Mouse (Mus musculus): ENCODE data around the gene Ubqln1. TPM values are rescaled to one million over a fixed set of nuclear protein-coding genes. Genes with fewer than 3 reads are reported as not detected.
A peak's percentile ranks its signal among the peaks of the same experiment; 100 is the strongest.

Ubqln1 gene
- polyA plus RNA-seq, 1 experiment from 2014 or later, result 44.2 TPM

GRCm38 (mm10) chr13:58232611-58233010 is 17.2 kb upstream of the Ubqln1 start:
- no peak overlapping the region for H3K4me3 ChIP-seq (ENCODE audit: low read depth, low read length)
- no peaks in the 10 kb centered on the region for H3K4me1 ChIP-seq (ENCODE audit: insufficient read depth)
- no peak overlapping the region for H3K4me2 ChIP-seq (ENCODE audit: low read depth, low read length)
- TF ChIP-seq EP300 (IDR thresholded peaks at IDR 0.05; ENCODE audit: low read depth) (no peak), CTCF (IDR thresholded peaks at IDR 0.05; ENCODE audit: low read depth) (peak; percentile 75)
- H3K27me3 ChIP-seq (ENCODE audit: insufficient read depth, low read length), result no peaks in the 10 kb centered on the region
- ATAC-seq, result peak; percentile 72
- H3K27ac ChIP-seq (ENCODE audit: low read depth), result no peak overlapping the region
- no peak overlapping the region for H3K9ac ChIP-seq (replicated peaks)
- WGBS (ENCODE audit: insufficient replicate concordance), result 41% methylated on average over 5 of the region's 5 CpGs
- H3K9me3 ChIP-seq (ENCODE audit: low read length), result no peaks in the 10 kb centered on the region
- no peaks in the 10 kb centered on the region for H3K36me3 ChIP-seq (replicated peaks; ENCODE audit: insufficient read depth, low read length)
- DNase-seq, result peak; percentile 52

DNA sequence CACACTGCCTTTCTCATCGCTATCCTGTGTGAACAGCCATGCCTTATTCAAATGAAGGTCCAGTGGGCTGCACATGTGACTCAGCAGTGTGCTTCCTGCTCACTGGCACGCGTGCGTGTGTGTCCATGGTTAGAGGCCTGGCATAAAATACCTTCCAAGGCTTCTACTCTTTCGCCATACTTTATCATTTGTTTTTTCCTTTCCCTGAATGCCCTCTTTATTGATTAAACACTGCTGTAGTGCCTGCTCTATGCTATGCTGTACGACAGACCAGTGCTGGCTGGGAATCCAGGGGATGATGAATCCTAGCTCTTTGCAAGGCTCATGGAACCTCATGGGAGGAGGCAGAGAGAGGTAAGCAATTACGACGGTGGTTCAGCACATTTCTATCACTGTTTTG is 16.6 kb upstream of the Ubqln1 start:
- 71% methylated on average over 8 of the region's 8 CpGs for WGBS (ENCODE audit: insufficient replicate concordance)
- Histone ChIP-seq H3K4me3 (ENCODE audit: low read depth, low read length) (no peak overlapping the region), H3K27ac (ENCODE audit: low read depth) (no peak overlapping the region), H3K4me2 (ENCODE audit: low read depth, low read length) (no peak overlapping the region), H3K36me3 (replicated peaks; ENCODE audit: insufficient read depth, low read length) (no peaks in the 10 kb centered on the region), H3K9ac (replicated peaks) (no peak overlapping the region), H3K9me3 (ENCODE audit: low read length) (no peaks in the 10 kb centered on the region), H3K4me1 (ENCODE audit: insufficient read depth) (no peaks in the 10 kb centered on the region), H3K27me3 (ENCODE audit: insufficient read depth, low read length) (no peaks in the 10 kb centered on the region)
- TF ChIP-seq EP300 (IDR thresholded peaks at IDR 0.05; ENCODE audit: low read depth) (no peak), CTCF (IDR thresholded peaks at IDR 0.05; ENCODE audit: low read depth) (no peak)
- no peak for DNase-seq
- peak; percentile 55 for ATAC-seq

DNA sequence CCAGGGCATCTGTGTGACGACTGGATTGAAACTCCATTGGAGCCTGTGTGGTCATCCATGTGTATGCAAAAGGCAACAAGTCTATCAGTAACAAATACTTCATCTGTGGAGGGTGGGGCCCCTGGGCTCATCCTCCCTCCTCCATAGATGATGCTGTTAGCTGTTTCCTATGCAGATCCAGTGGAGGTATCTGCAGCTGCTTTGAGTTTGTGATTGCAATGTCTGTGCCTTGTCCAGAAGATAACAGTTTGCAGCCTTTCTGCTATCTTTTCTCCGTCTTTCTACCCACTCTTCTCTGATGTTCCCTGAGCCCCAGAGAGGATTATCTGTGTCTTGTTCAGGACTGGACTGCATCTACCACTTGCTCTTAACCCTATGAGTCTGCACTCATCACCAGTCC is 13.2 kb upstream of the Ubqln1 start:
- H3K9me3 ChIP-seq (ENCODE audit: low read length), result no peaks in the 10 kb centered on the region
- TF ChIP-seq CTCF (IDR thresholded peaks at IDR 0.05; ENCODE audit: low read depth) (no peak), EP300 (IDR thresholded peaks at IDR 0.05; ENCODE audit: low read depth) (no peak)
- no peaks in the 10 kb centered on the region for H3K4me1 ChIP-seq (ENCODE audit: insufficient read depth)
- no peak overlapping the region for H3K4me2 ChIP-seq (ENCODE audit: low read depth, low read length)
- no peaks in the 10 kb centered on the region for H3K27me3 ChIP-seq (ENCODE audit: insufficient read depth, low read length)
- no peak overlapping the region for H3K4me3 ChIP-seq (ENCODE audit: low read depth, low read length)
- H3K27ac ChIP-seq (ENCODE audit: low read depth), result no peak overlapping the region
- WGBS (ENCODE audit: insufficient replicate concordance), result 52% methylated on average over 2 of the region's 2 CpGs
- no peaks in the 10 kb centered on the region for H3K36me3 ChIP-seq (replicated peaks; ENCODE audit: insufficient read depth, low read length)
- ATAC-seq, result no peak
- H3K9ac ChIP-seq (replicated peaks), result no peak overlapping the region
- DNase-seq, result no peak

DNA sequence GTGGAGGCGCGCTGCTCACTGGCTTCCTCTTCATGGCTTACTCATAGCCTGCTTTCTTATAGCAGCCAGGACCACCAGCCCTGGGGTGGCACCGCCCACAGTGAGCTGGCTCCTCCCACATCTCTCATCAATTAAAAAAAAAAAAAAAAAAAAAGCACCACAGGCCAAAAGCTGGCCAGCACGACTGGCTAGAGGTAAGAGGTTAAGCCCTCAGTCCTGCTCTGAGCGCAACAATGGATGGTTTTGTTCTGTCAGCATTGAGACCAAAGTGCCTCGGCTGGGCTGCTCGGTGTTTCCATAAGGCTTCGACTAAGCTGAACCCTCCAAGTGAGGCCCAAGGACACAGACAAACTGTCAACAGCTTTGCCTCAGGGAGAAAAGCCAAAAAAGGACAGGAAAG is 10.2 kb upstream of the Ubqln1 start:
- H3K4me3 ChIP-seq (ENCODE audit: low read depth, low read length), result no peak overlapping the region
- no peak overlapping the region for H3K4me2 ChIP-seq (ENCODE audit: low read depth, low read length)
- no peak overlapping the region for H3K27ac ChIP-seq (ENCODE audit: low read depth)
- ATAC-seq (no peak), DNase-seq (no peak)
- H3K27me3 ChIP-seq (ENCODE audit: insufficient read depth, low read length), result no peaks in the 10 kb centered on the region
- H3K4me1 ChIP-seq (ENCODE audit: insufficient read depth), result no peaks in the 10 kb centered on the region
- WGBS (ENCODE audit: insufficient replicate concordance), result 82% methylated on average over 8 of the region's 8 CpGs
- TF ChIP-seq CTCF (IDR thresholded peaks at IDR 0.05; ENCODE audit: low read depth) (no peak), EP300 (IDR thresholded peaks at IDR 0.05; ENCODE audit: low read depth) (no peak)
- H3K36me3 ChIP-seq (replicated peaks; ENCODE audit: insufficient read depth, low read length), result no peaks in the 10 kb centered on the region
- no peaks in the 10 kb centered on the region for H3K9me3 ChIP-seq (ENCODE audit: low read length)
- H3K9ac ChIP-seq (replicated peaks), result no peak overlapping the region

DNA sequence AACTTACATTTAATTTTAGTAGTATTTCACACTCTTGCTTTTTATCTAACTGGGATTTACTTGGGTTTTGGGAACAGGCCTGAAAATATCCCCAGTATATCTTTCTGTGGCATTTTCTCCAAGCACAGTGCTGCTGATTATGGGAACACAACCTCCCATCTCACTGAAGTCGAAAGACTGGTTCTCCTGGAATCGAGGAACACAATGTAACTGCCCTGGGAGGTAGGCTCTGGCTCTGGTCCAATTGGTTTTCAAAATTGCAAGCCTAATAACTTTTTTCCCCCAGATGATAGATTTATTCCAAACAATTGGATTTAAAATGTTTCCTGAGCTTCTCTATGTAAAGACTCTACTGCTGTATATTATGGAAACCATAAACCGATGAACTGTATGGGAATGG is 4.8 kb upstream of the Ubqln1 start:
- ATAC-seq, result no peak
- 70% methylated on average over 3 of the region's 3 CpGs for WGBS (ENCODE audit: insufficient replicate concordance)
- Histone ChIP-seq H3K4me3 (ENCODE audit: low read depth, low read length) (no peak overlapping the region), H3K9me3 (ENCODE audit: low read length) (no peaks in the 10 kb centered on the region), H3K4me2 (ENCODE audit: low read depth, low read length) (no peak overlapping the region), H3K9ac (replicated peaks) (no peak overlapping the region), H3K27me3 (ENCODE audit: insufficient read depth, low read length) (no peaks in the 10 kb centered on the region), H3K36me3 (replicated peaks; ENCODE audit: insufficient read depth, low read length) (no peaks in the 10 kb centered on the region), H3K27ac (ENCODE audit: low read depth) (no peak overlapping the region), H3K4me1 (ENCODE audit: insufficient read depth) (0 out of 2 replicates have a peak, but pooled peaks cover 3% of the 10 kb centered on the region)
- DNase-seq, result no peak
- TF ChIP-seq EP300 (IDR thresholded peaks at IDR 0.05; ENCODE audit: low read depth), result no peak
- TF ChIP-seq CTCF (IDR thresholded peaks at IDR 0.05; ENCODE audit: low read depth), result no peak

GRCm38 (mm10) chr13:58217536-58217935 is 2.1 kb upstream of the Ubqln1 start:
- no peak for TF ChIP-seq CTCF (IDR thresholded peaks at IDR 0.05; ENCODE audit: low read depth)
- TF ChIP-seq EP300 (IDR thresholded peaks at IDR 0.05; ENCODE audit: low read depth), result no peak
- no peak overlapping the region for H3K4me3 ChIP-seq (ENCODE audit: low read depth, low read length)
- DNase-seq, result no peak
- H3K4me1 ChIP-seq (ENCODE audit: insufficient read depth), result peaks cover 19% of the 10 kb centered on the region
- H3K27me3 ChIP-seq (ENCODE audit: insufficient read depth, low read length), result no peaks in the 10 kb centered on the region
- no peaks in the 10 kb centered on the region for H3K36me3 ChIP-seq (replicated peaks; ENCODE audit: insufficient read depth, low read length)
- no peak overlapping the region for H3K9ac ChIP-seq (replicated peaks)
- no peak for ATAC-seq
- H3K27ac ChIP-seq (ENCODE audit: low read depth), result no peak overlapping the region
- WGBS (ENCODE audit: insufficient replicate concordance), result 64% methylated on average over 2 of the region's 2 CpGs
- H3K4me2 ChIP-seq (ENCODE audit: low read depth, low read length), result no peak overlapping the region
- H3K9me3 ChIP-seq (ENCODE audit: low read length), result no peaks in the 10 kb centered on the region

DNA sequence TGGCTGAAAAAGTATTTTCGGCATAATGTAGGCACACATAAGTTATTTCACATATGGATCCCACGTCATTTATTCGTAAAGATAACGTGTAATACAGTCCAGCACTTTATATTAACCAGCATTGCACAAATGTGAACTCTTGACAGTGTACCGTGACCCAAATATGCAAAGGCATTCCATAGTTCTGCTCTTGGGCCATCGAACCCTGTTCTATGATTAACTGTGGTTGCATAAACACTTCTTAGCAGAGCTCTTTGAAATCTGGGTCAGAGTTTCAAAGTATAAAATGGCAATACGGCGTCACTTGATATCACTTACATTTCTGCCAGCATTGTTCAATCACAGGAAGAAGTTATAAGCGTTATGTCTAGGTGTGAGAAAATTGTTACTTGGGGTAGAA is 942 bp upstream of the Ubqln1 start:
- no peak for DNase-seq
- H3K4me2 ChIP-seq (ENCODE audit: low read depth, low read length), result peak overlapping the region; percentile 67
- H3K4me3 ChIP-seq (ENCODE audit: low read depth, low read length), result peak overlapping the region; percentile 100
- 69% methylated on average over 9 of the region's 9 CpGs for WGBS (ENCODE audit: insufficient replicate concordance)
- H3K9ac ChIP-seq (replicated peaks), result peak overlapping the region; percentile 99
- no peaks in the 10 kb centered on the region for H3K9me3 ChIP-seq (ENCODE audit: low read length)
- ATAC-seq, result peak; percentile 50
- TF ChIP-seq EP300 (IDR thresholded peaks at IDR 0.05; ENCODE audit: low read depth) (peak; percentile 27; the same call in 1 of the 2 replicates), CTCF (IDR thresholded peaks at IDR 0.05; ENCODE audit: low read depth) (no peak)
- peak overlapping the region; percentile 74 for H3K27ac ChIP-seq (ENCODE audit: low read depth)
- H3K36me3 ChIP-seq (replicated peaks; ENCODE audit: insufficient read depth, low read length), result no peaks in the 10 kb centered on the region
- no peaks in the 10 kb centered on the region for H3K27me3 ChIP-seq (ENCODE audit: insufficient read depth, low read length)
- peaks cover 25% of the 10 kb centered on the region for H3K4me1 ChIP-seq (ENCODE audit: insufficient read depth)

Data from liver, postnatal 0 days (tissue).